Mouse (Mus musculus) kidney, adult 2 months (tissue): ENCODE results near the gene Nup62.

ENCODE experiments used
- CTCF ChIP-seq: fragments of 200-500 bp; conservative IDR thresholded peaks from 2 replicates; pipeline ENCODE4 v1.5.1; 2011; ENCODE audit warnings: low read depth, mild to moderate bottlenecking, control low read depth, low read length, moderate library complexity, mixed read lengths; ENCODE audit not compliant: insufficient read depth, insufficient read length
- POLR2A ChIP-seq: fragments of 200-500 bp; IDR thresholded peaks from one replicate; pipeline ENCODE4 v1.6.1; 2011; ENCODE audit warnings: low read depth, low read length, control low read depth

GRCm38 (mm10) chr7:44840426-44840825, 24.5 kb downstream of the Nup62 start:
- TF ChIP-seq CTCF (no peak), POLR2A (no peak)
